21 mouse cellular contexts compared by ENCODE assay signal in genomic region chr1:140266047-140266446, GRCm38 (mm10). TPM values are rescaled to one million over a fixed set of nuclear protein-coding genes. Genes with fewer than 3 reads are reported as not detected.
DNase-seq lines count a peak whose midpoint lies in the region; ATAC-seq and TF ChIP-seq lines count a peak whose summit lies in the region.
"Had no signal": no experiment of that assay in that cellular context is flagged by ENCODE, and none has a peak within 500 bp of the region (broad histone marks: within the 10 kb centered on the region; RNA-seq: fewer than 3 reads in every experiment).

No protein-coding gene starts in this region.

- intact Hi-C loops in heart, postnatal 10 days (cut with DNase I): no loop called here

- no peaks in the 10 kb centered on the region for H3K36me3 ChIP-seq in forebrain, embryonic 13.5 days (ENCODE audit: poor library complexity, severe bottlenecking)
- no peaks in the 10 kb centered on the region for H3K36me3 ChIP-seq in forebrain, embryonic 10.5 days (replicated peaks)
- H3K36me3 ChIP-seq in heart, embryonic 10.5 days: no peaks in the 10 kb centered on the region
- H3K36me3 ChIP-seq in intestine, embryonic 14.5 days (ENCODE audit: control insufficient read depth, insufficient read depth, low read length): no peaks in the 10 kb centered on the region
- H3K36me3 ChIP-seq in intestine, postnatal 0 days (ENCODE audit: control insufficient read depth, insufficient read depth): no peaks in the 10 kb centered on the region
- no peaks in the 10 kb centered on the region for H3K36me3 ChIP-seq in intestine, embryonic 15.5 days
- H3K36me3 ChIP-seq: embryonic facial prominence, embryonic 12.5 days; hindbrain, embryonic 12.5 days; midbrain, embryonic 13.5 days; neural tube, embryonic 12.5 days had no signal

- 0 out of 2 replicates have a peak, but pooled peaks cover 5% of the 10 kb centered on the region for H3K4me1 ChIP-seq in forebrain, embryonic 13.5 days
- H3K4me1 ChIP-seq in forebrain, embryonic 10.5 days: peaks cover 8% of the 10 kb centered on the region; the same call in 1 of the 2 replicates
- H3K4me1 ChIP-seq in heart, embryonic 10.5 days: peaks cover 6% of the 10 kb centered on the region
- H3K4me1 ChIP-seq in intestine, embryonic 14.5 days (replicated peaks; ENCODE audit: control insufficient read depth, insufficient read depth, low read length): peaks cover 4% of the 10 kb centered on the region; the same call in 1 of the 2 replicates
- H3K4me1 ChIP-seq in intestine, postnatal 0 days (replicated peaks; ENCODE audit: control insufficient read depth, insufficient read depth, low read length): no peaks in the 10 kb centered on the region; the same call in 1 of the 2 replicates
- H3K4me1 ChIP-seq in intestine, embryonic 15.5 days (replicated peaks): no peaks in the 10 kb centered on the region
- H3K4me1 ChIP-seq: embryonic facial prominence, embryonic 12.5 days; hindbrain, embryonic 12.5 days; midbrain, embryonic 13.5 days; neural tube, embryonic 12.5 days had no signal

- no peaks in the 10 kb centered on the region for H3K27me3 ChIP-seq in forebrain, embryonic 13.5 days
- no peaks in the 10 kb centered on the region for H3K27me3 ChIP-seq in forebrain, embryonic 10.5 days (ENCODE audit: poor library complexity, severe bottlenecking)
- no peaks in the 10 kb centered on the region for H3K27me3 ChIP-seq in heart, embryonic 10.5 days (ENCODE audit: insufficient read depth, poor library complexity, severe bottlenecking)
- H3K27me3 ChIP-seq in intestine, embryonic 14.5 days (replicated peaks; ENCODE audit: control insufficient read depth, insufficient read depth, low read length): no peaks in the 10 kb centered on the region
- H3K27me3 ChIP-seq in intestine, postnatal 0 days (replicated peaks; ENCODE audit: control insufficient read depth, insufficient read depth, low read length): no peaks in the 10 kb centered on the region
- H3K27me3 ChIP-seq in intestine, embryonic 15.5 days (replicated peaks): no peaks in the 10 kb centered on the region
- H3K27me3 ChIP-seq: embryonic facial prominence, embryonic 12.5 days; hindbrain, embryonic 12.5 days; midbrain, embryonic 13.5 days; neural tube, embryonic 12.5 days had no signal

- no peaks in the 10 kb centered on the region for H3K9me3 ChIP-seq in forebrain, embryonic 13.5 days (replicated peaks)
- H3K9me3 ChIP-seq in forebrain, embryonic 10.5 days: no peaks in the 10 kb centered on the region
- H3K9me3 ChIP-seq in heart, embryonic 10.5 days: no peaks in the 10 kb centered on the region
- H3K9me3 ChIP-seq in intestine, embryonic 14.5 days (ENCODE audit: control insufficient read depth, low read length): no peaks in the 10 kb centered on the region
- H3K9me3 ChIP-seq in intestine, postnatal 0 days (ENCODE audit: control insufficient read depth): no peaks in the 10 kb centered on the region
- H3K9me3 ChIP-seq in intestine, embryonic 15.5 days: no peaks in the 10 kb centered on the region
- H3K9me3 ChIP-seq: embryonic facial prominence, embryonic 12.5 days; hindbrain, embryonic 12.5 days; midbrain, embryonic 13.5 days; neural tube, embryonic 12.5 days had no signal

- no peak overlapping the region for H3K9ac ChIP-seq in forebrain, embryonic 13.5 days
- H3K9ac ChIP-seq in intestine, embryonic 14.5 days (ENCODE audit: low read length): no peak overlapping the region
- H3K9ac ChIP-seq in intestine, postnatal 0 days (ENCODE audit: low read depth, low read length): no peak overlapping the region
- H3K9ac ChIP-seq in intestine, embryonic 15.5 days: no peak overlapping the region
- H3K9ac ChIP-seq: embryonic facial prominence, embryonic 12.5 days; hindbrain, embryonic 12.5 days; midbrain, embryonic 13.5 days; neural tube, embryonic 12.5 days had no signal

- H3K4me2 ChIP-seq in forebrain, embryonic 13.5 days: no peak overlapping the region
- H3K4me2 ChIP-seq in intestine, embryonic 14.5 days (ENCODE audit: low read length): no peak overlapping the region
- H3K4me2 ChIP-seq in intestine, postnatal 0 days (replicated peaks; ENCODE audit: low read depth): no peak overlapping the region
- H3K4me2 ChIP-seq in intestine, embryonic 15.5 days (replicated peaks): no peak overlapping the region
- H3K4me2 ChIP-seq: embryonic facial prominence, embryonic 12.5 days; hindbrain, embryonic 12.5 days; midbrain, embryonic 13.5 days; neural tube, embryonic 12.5 days had no signal

- TF ChIP-seq CTCF in intestine, postnatal 0 days (IDR thresholded peaks at IDR 0.05; ENCODE audit: low read depth): no peak

- ATAC-seq in forebrain, embryonic 13.5 days: peak; percentile 48; the same call in 1 of the 2 replicates
- no peak for ATAC-seq in intestine, embryonic 14.5 days (replicated peaks; ENCODE audit: low FRiP score, low TSS enrichment, low read depth)
- ATAC-seq in intestine, postnatal 0 days: no peak
- peak; percentile 44 for ATAC-seq in intestine, embryonic 15.5 days
- ATAC-seq: activated CD4-positive, CD25-positive, alpha-beta regulatory T cell, adult 4 months; midbrain, embryonic 13.5 days had no signal

- DNase-seq in forebrain, embryonic 10.5 days (ENCODE audit: extremely low spot score, low spot score): no peak
- no peak for DNase-seq in heart, embryonic 10.5 days (ENCODE audit: low spot score)
- DNase-seq in heart, postnatal 10 days: no peak
- peak; percentile 49 for DNase-seq in intestine, embryonic 14.5 days (ENCODE audit: low spot score)
- no peak for DNase-seq in kidney, postnatal 25 days
- DNase-seq: adrenal gland, postnatal 10 days; cerebellum, adult 11 months; cerebellum, postnatal 10 days; gastrocnemius, postnatal 36 days; lung, postnatal 10 days; thymus, postnatal 14 days had no signal

- no peak overlapping the region for H3K27ac ChIP-seq in forebrain, embryonic 13.5 days
- H3K27ac ChIP-seq in forebrain, embryonic 10.5 days: no peak overlapping the region
- H3K27ac ChIP-seq in heart, embryonic 10.5 days: peak overlapping the region; percentile 12; the same call in 1 of the 2 replicates
- H3K27ac ChIP-seq in intestine, embryonic 14.5 days (ENCODE audit: low read depth): no peak overlapping the region
- H3K27ac ChIP-seq in intestine, postnatal 0 days (ENCODE audit: low read depth, low read length): no peak overlapping the region
- peak overlapping the region; percentile 17; the same call in 1 of the 2 replicates for H3K27ac ChIP-seq in intestine, embryonic 15.5 days
- H3K27ac ChIP-seq: embryonic facial prominence, embryonic 12.5 days; hindbrain, embryonic 12.5 days; midbrain, embryonic 13.5 days; neural tube, embryonic 12.5 days had no signal

- no peak overlapping the region for H3K4me3 ChIP-seq in forebrain, embryonic 13.5 days
- H3K4me3 ChIP-seq in forebrain, embryonic 10.5 days: no peak overlapping the region
- H3K4me3 ChIP-seq in heart, embryonic 10.5 days: no peak overlapping the region
- no peak overlapping the region for H3K4me3 ChIP-seq in intestine, embryonic 14.5 days (ENCODE audit: low read depth, low read length)
- H3K4me3 ChIP-seq in intestine, postnatal 0 days (ENCODE audit: low read depth, low read length): no peak overlapping the region
- H3K4me3 ChIP-seq in intestine, embryonic 15.5 days (replicated peaks): no peak overlapping the region
- H3K4me3 ChIP-seq: embryonic facial prominence, embryonic 12.5 days; erythroblast, embryonic 14.5 days; hindbrain, embryonic 12.5 days; midbrain, embryonic 13.5 days; neural tube, embryonic 12.5 days had no signal

- WGBS in forebrain, embryonic 13.5 days: 75% methylated on average over 5 of the region's 5 CpGs
- 85% methylated on average over 5 of the region's 5 CpGs for WGBS in forebrain, embryonic 10.5 days
- 72% methylated on average over 5 of the region's 5 CpGs for WGBS in heart, embryonic 10.5 days
- 77% methylated on average over 5 of the region's 5 CpGs for WGBS in intestine, embryonic 14.5 days
- 57% methylated on average over 5 of the region's 5 CpGs for WGBS in intestine, postnatal 0 days
- WGBS in intestine, embryonic 15.5 days: 73% methylated on average over 5 of the region's 5 CpGs

RNA-seq across cellular contexts. Expression of gene Kcnt2, which starts 20.1 kb away (rescaled TPM):
- polyA plus RNA-seq in forebrain, embryonic 13.5 days (2015; fragmentation: Nextera tagmentation; extraction: Ambion mirVana): 1.5 and 2.0 TPM in 2 replicates
- polyA plus RNA-seq in forebrain, embryonic 10.5 days (2016; fragmentation: Nextera tagmentation; extraction: Ambion mirVana): 1.0 and 1.1 TPM in 2 replicates
- 0.77 and 1.2 TPM in 2 replicates for polyA plus RNA-seq in heart, embryonic 10.5 days (2016; fragmentation: Nextera tagmentation; extraction: Ambion mirVana)
- total RNA-seq in heart, postnatal 10 days (2021): 1 to 10 TPM; 2.9 TPM
- 4.8 and 5.1 TPM in 2 replicates for polyA plus RNA-seq in intestine, embryonic 14.5 days (2014; fragmentation: Nextera tagmentation; extraction: Ambion mirVana)
- 0.60 and 0.63 TPM in 2 replicates for polyA plus RNA-seq in intestine, postnatal 0 days (2015; fragmentation: Nextera tagmentation; extraction: Ambion mirVana)
- polyA plus RNA-seq in intestine, embryonic 15.5 days (2015; fragmentation: Nextera tagmentation; extraction: Ambion mirVana): 1.9 and 2.5 TPM in 2 replicates
- total RNA-seq: megakaryocyte, adult 5-6 weeks had no signal
- polyA plus RNA-seq: activated CD4-positive, CD25-positive, alpha-beta regulatory T cell, adult 4 months; erythroblast, embryonic 14.5 days had no signal

Comparison
In these comparisons a context has a peak if more than half of its experiments do, and no peak if none do; other contexts are left out.
1. ATAC-seq: peak in forebrain, embryonic 13.5 days (single experiment) and intestine, embryonic 15.5 days (single experiment); none in intestine, embryonic 14.5 days (single experiment) and intestine, postnatal 0 days (single experiment).
2. H3K27ac ChIP-seq: peak in heart, embryonic 10.5 days (single experiment) and intestine, embryonic 15.5 days (single experiment); none in forebrain, embryonic 13.5 days (single experiment), forebrain, embryonic 10.5 days (single experiment), intestine, embryonic 14.5 days (single experiment) and intestine, postnatal 0 days (single experiment).